Mouse (Mus musculus) c-Kit-negative CD71-positive TER-119-positive erythroid progenitor cells, embryonic 14.5 days (primary cell): ENCODE data around the gene Ubtd2.
"Not testable (repeated sequence)": the region's sequence is repeated elsewhere in the genome, so short reads cannot be mapped to it uniquely, and the experiment has no call there.

Experiments
- DNase-seq: peaks from one replicate; pipeline ENCODE4 v3.0.0-alpha.2; 2013; ENCODE audit warnings: low read depth, low spot score

Ubtd2 gene

GRCm38 (mm10) chr11:32464282-32464681 lies 9.1 kb downstream of the Ubtd2 start:
- DNase-seq = no peak

DNA sequence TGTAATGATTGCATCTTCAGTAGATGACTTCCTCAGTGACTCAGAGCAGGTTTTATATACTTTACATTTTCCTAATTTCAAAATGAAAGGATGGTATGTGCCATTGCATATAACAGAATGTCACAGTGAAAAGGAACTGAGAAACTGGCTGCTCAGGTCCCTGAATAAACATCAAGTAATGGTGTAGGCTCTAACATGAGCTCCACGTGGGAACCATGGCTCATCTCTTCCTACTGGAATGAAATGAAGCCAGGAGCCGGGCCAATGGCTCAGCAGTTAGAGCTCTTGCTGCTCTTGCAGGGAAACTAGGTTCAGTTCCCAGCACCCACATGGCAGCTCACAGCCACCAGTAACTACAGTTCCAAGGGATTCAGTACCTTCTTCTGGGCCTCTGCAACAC lies 16.8 kb downstream of the Ubtd2 start:
- no peak for DNase-seq

GRCm38 (mm10) chr11:32474725-32475124 lies 19.6 kb downstream of the Ubtd2 start:
- DNase-seq = no peak

GRCm38 (mm10) chr11:32475487-32476236 lies 20.5 kb downstream of the Ubtd2 start:
- DNase-seq = no peak

- no peak for DNase-seq
Measured at GRCm38 (mm10) chr11:32481525-32481924, 26.4 kb downstream of the Ubtd2 start.

- no peak for DNase-seq
Measured at GRCm38 (mm10) chr11:32485290-32485689, 30.1 kb downstream of the Ubtd2 start.

DNA sequence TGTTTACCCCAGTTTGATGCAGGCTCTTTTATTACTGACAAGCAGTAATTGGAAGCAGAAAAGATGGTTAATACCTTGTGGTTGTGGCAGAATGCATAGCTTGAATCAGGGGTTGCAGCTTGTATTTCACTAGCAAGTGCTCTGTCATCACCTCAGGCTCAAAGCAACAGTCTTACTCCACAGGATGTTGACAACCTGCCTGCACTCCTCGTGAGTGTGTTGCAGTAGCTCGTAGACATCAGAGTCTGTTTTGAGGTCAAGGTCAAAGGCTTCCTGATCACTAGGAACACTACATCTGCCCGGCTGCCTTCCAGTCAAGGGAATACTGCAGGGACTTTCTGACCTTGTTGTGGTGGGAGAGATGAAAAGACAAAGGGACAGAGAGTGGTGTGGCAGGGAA lies 31.5 kb downstream of the Ubtd2 start:
- no peak for DNase-seq

- no peak for DNase-seq
Measured at GRCm38 (mm10) chr11:32487501-32487900, 32.3 kb downstream of the Ubtd2 start.

- DNase-seq = no peak
Measured at GRCm38 (mm10) chr11:32488344-32488743, 33.2 kb downstream of the Ubtd2 start.

GRCm38 (mm10) chr11:32488808-32489670 lies 33.9 kb downstream of the Ubtd2 start:
- DNase-seq = no peak

GRCm38 (mm10) chr11:32491079-32491478 lies 35.9 kb downstream of the Ubtd2 start:
- no peak for DNase-seq

- no peak for DNase-seq
Measured at GRCm38 (mm10) chr11:32493312-32493711, 38.1 kb downstream of the Ubtd2 start.

DNA sequence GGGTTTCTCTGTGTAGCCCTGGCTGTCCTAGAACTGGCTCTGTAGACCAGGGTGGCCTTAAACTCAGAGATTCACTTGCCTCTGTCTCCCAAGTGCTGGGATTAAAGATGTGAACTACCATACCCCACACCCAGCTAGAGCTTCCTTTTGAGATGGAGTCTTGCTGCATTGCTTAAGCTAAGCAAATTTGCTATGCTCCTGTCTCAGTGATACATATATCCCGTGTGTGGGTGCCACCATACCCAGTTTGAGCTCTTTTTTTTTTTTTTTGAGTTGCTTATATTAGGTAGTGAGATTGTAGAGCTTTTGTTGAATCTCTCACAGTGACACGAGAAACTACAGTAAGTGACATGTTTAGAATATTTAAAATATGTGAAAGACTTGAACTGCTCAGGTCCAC lies 40.1 kb downstream of the Ubtd2 start:
- DNase-seq = no peak

DNA sequence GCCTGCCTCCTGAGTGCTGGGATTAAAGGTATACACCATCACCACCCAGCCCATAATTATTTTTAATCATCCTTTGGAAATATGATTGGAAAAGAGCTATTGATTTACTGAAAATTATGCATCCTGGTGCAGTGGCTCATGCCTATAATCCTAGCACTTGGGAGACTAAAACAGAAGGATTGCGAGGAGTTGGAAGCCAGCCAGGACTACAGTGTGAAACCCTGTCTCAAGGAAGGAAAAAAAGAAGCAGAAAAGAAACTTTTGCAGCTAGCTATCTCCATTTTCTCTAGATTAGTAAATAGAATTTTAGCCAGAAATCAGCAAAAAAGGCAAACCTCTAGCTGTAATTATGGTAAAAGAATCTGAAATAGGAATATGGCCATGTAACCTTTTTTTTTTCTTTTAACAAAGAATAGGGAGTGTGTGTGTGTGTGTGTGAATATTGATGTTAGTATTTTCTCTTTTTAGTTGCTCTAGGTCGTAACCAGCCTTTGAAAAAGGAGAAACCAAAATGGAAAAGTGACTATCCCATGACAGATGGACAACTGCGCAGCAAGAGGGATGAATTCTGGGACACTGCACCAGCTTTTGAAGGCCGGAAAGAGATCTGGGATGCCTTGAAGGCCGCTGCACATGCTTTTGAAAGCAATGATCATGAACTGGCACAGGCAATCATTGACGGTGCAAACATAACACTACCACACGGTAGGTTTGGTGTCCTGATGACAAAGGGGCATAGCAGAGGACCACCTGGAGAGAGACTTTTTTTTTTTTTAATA lies 43.8 kb downstream of the Ubtd2 start:
- DNase-seq = no peak

DNA sequence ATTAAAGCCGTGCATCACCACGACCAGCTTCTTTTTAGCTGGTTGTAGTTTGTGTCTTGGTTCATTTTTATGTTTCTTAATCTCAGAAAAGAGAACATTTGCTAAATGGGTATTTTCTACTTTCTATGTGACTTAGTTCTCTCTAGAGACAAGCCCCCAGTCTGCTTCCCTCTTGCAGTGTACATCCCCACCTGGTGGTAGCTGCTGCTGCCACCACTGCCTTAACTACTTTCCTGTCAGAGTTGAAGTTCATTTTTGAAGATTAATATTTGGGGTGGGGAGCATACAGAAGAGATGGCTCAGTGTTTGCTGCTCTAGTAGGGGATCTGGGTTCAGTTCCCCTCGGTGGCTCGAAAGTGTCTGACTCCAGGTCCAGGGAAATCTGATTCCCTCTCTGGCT lies 44.8 kb downstream of the Ubtd2 start:
- DNase-seq = no peak

GRCm38 (mm10) chr11:32503711-32504110 lies 48.5 kb downstream of the Ubtd2 start:
- no peak for DNase-seq

- DNase-seq = no peak
Measured at GRCm38 (mm10) chr11:32505091-32505739, 50.0 kb downstream of the Ubtd2 start.

- no peak for DNase-seq
Measured at GRCm38 (mm10) chr11:32510930-32511329, 55.8 kb downstream of the Ubtd2 start.

DNA sequence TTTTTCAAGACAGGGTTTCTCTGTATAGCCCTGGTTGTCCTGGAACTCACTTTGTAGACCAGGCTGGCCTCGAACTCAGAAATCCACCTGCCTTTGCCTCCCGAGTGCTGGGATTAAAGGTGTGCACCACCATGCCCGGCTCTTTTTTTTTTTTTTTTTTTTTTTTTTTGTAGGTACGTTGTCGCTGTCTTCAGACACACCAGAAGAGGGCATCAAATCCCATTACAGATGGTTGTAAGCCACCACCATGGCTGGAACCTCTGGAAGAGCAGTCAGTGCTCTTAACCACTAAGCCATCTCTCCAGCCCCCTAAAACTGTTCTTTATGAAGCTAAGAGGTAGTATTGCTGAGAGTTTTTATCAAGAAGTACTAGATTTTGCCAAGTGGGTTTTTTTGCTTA lies 59.7 kb downstream of the Ubtd2 start:
- DNase-seq = not testable (repeated sequence)

DNA sequence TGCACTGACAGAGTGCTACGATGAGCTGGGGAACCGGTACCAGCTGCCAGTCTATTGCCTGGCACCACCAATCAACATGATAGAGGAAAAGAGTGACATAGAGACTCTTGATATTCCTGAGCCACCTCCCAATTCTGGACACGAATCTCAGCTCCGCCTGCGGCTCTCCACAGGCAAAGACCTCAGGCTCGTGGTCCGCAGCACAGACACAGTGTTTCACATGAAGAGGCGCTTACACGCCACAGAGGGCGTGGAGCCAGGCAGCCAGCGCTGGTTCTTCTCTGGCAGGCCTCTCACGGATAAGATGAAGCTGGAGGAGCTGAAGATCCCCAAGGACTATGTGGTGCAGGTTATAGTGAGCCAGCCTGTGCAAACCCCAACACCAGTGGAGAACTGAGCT lies 60.9 kb downstream of the Ubtd2 start:
- DNase-seq = no peak

DNA sequence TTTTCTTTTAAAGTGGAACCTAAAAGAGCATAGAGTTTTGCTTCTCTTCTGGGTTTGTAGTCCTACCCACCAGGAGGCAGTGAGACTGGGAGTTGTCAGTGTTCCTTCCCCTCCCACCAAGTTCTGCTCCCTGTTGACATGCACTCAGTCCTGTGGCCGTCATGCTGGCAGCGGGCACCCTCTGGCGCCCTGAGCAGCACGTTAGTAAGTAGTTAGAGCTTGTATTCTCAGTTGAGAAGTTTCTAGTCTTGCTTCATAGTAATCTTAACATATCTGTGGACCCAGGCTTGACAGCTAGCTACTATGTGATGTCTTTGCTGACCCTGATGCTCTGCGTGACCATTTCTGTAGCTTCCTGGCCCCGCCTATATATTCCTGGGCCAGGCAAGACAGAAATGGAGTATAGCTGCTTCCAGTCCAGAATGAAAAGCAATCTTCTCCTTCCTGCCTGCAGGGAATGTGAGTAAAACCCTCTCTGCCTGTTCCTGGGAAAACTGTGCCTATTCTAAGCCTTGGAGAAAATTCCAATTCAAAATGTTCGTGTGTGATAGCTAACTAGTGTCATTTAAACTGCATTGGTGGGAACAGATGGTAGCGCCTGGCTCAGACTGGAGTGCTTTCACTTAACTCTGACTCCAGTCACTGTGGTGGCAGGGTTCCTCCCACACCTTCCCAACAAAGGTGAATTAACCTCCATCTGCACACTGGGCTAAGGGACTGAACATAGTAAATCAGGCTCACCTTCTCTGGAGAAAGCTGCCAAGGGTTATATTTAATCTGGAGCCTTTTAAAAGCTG lies 61.9 kb downstream of the Ubtd2 start:
- no peak for DNase-seq
